In genomic region chr13:51179362-51179761, GRCm38 (mm10) we compare ENCODE assay signal across 25 mouse cellular contexts. TPM values are rescaled to one million over a fixed set of nuclear protein-coding genes. Genes with fewer than 3 reads are reported as not detected.
DNase-seq lines count a peak whose midpoint lies in the region; ATAC-seq lines count a peak whose summit lies in the region.
"Had no signal": no experiment of that assay in that cellular context is flagged by ENCODE, and none has a peak within 500 bp of the region (broad histone marks: within the 10 kb centered on the region; RNA-seq: fewer than 3 reads in every experiment).

No protein-coding gene starts in this region.

- H3K36me3 ChIP-seq in forebrain, embryonic 14.5 days (ENCODE audit: control insufficient read depth, insufficient read depth, low read length), result no peaks in the 10 kb centered on the region
- no peaks in the 10 kb centered on the region for H3K36me3 ChIP-seq in forebrain, embryonic 12.5 days (replicated peaks)
- no peaks in the 10 kb centered on the region for H3K36me3 ChIP-seq in midbrain, embryonic 11.5 days (ENCODE audit: control insufficient read depth, insufficient read depth, low read length)
- H3K36me3 ChIP-seq in midbrain, embryonic 16.5 days (ENCODE audit: control insufficient read depth, insufficient read depth, low read length), result no peaks in the 10 kb centered on the region
- H3K36me3 ChIP-seq: heart, embryonic 10.5 days; heart, embryonic 13.5 days; hindbrain, embryonic 12.5 days; hindbrain, embryonic 15.5 days had no signal

- DNase-seq in forebrain, embryonic 14.5 days (ENCODE audit: low spot score), result peak; percentile 19
- DNase-seq in midbrain, embryonic 11.5 days (ENCODE audit: low spot score, missing footprints), result peak; percentile 26
- DNase-seq in lung, postnatal 10 days, result peak; percentile 75
- DNase-seq in lung, postnatal 4 days, result peak; percentile 38 to 70
- DNase-seq in kidney, postnatal 14 days, result no peak
- no peak for DNase-seq in thymus, postnatal 36 days
- DNase-seq: adrenal gland, postnatal 10 days; adrenal gland, postnatal 36 days; cerebellum, adult 11 months; cerebellum, adult 2 months; cerebellum, adult 9-11 months; cerebellum, postnatal 36 days; embryo, embryonic 11 days; gastrocnemius, postnatal 10 days; gastrocnemius, postnatal 36 days; heart, adult 2 months; heart, postnatal 14 days had no signal

- H3K4me3 ChIP-seq in forebrain, embryonic 14.5 days (ENCODE audit: low read depth, low read length), result no peak overlapping the region
- no peak overlapping the region for H3K4me3 ChIP-seq in forebrain, embryonic 12.5 days (replicated peaks)
- H3K4me3 ChIP-seq in midbrain, embryonic 11.5 days (ENCODE audit: low read depth, low read length), result no peak overlapping the region
- no peak overlapping the region for H3K4me3 ChIP-seq in midbrain, embryonic 16.5 days (ENCODE audit: low read depth, low read length)
- H3K4me3 ChIP-seq: heart, adult 2 months; heart, embryonic 10.5 days; heart, embryonic 13.5 days; hindbrain, embryonic 12.5 days; hindbrain, embryonic 15.5 days had no signal

- no peaks in the 10 kb centered on the region for H3K9me3 ChIP-seq in forebrain, embryonic 14.5 days (replicated peaks; ENCODE audit: control insufficient read depth, low read length)
- no peaks in the 10 kb centered on the region for H3K9me3 ChIP-seq in forebrain, embryonic 12.5 days
- no peaks in the 10 kb centered on the region for H3K9me3 ChIP-seq in midbrain, embryonic 11.5 days (ENCODE audit: control insufficient read depth, low read length)
- no peaks in the 10 kb centered on the region; the same call in 1 of the 2 replicates for H3K9me3 ChIP-seq in midbrain, embryonic 16.5 days (replicated peaks; ENCODE audit: control insufficient read depth, low read length, poor library complexity, severe bottlenecking)
- H3K9me3 ChIP-seq: heart, embryonic 10.5 days; hindbrain, embryonic 12.5 days; hindbrain, embryonic 15.5 days had no signal

- no peak overlapping the region for H3K27ac ChIP-seq in forebrain, embryonic 14.5 days (ENCODE audit: low read depth, low read length)
- no peak overlapping the region for H3K27ac ChIP-seq in forebrain, embryonic 12.5 days
- no peak overlapping the region for H3K27ac ChIP-seq in midbrain, embryonic 11.5 days (ENCODE audit: low read depth, low read length)
- H3K27ac ChIP-seq in midbrain, embryonic 16.5 days (ENCODE audit: low read length), result no peak overlapping the region
- H3K27ac ChIP-seq: heart, adult 2 months; heart, embryonic 10.5 days; heart, embryonic 13.5 days; hindbrain, embryonic 12.5 days; hindbrain, embryonic 15.5 days had no signal

- H3K27me3 ChIP-seq in forebrain, embryonic 14.5 days (replicated peaks; ENCODE audit: control insufficient read depth, insufficient read depth, low read length), result no peaks in the 10 kb centered on the region
- H3K27me3 ChIP-seq in forebrain, embryonic 12.5 days, result no peaks in the 10 kb centered on the region
- no peaks in the 10 kb centered on the region for H3K27me3 ChIP-seq in midbrain, embryonic 11.5 days (ENCODE audit: control insufficient read depth, insufficient read depth, low read length)
- H3K27me3 ChIP-seq in midbrain, embryonic 16.5 days (ENCODE audit: control insufficient read depth, insufficient read depth, low read depth, low read length), result no peaks in the 10 kb centered on the region
- H3K27me3 ChIP-seq: heart, embryonic 13.5 days; hindbrain, embryonic 15.5 days; Patski had no signal

- 49% methylated on average over 3 of the region's 3 CpGs for WGBS in forebrain, embryonic 14.5 days
- 74% methylated on average over 3 of the region's 3 CpGs for WGBS in forebrain, embryonic 12.5 days
- WGBS in midbrain, embryonic 11.5 days, result 62% methylated on average over 3 of the region's 3 CpGs
- 69% methylated on average over 3 of the region's 3 CpGs for WGBS in midbrain, embryonic 16.5 days

- no peak for ATAC-seq in forebrain, embryonic 14.5 days
- no peak for ATAC-seq in forebrain, embryonic 12.5 days (ENCODE audit: low FRiP score)
- ATAC-seq in midbrain, embryonic 11.5 days (ENCODE audit: low FRiP score), result no peak
- ATAC-seq in midbrain, embryonic 16.5 days, result no peak
- ATAC-seq: forebrain, embryonic 16.5 days; Patski had no signal

- no peaks in the 10 kb centered on the region for H3K4me1 ChIP-seq in forebrain, embryonic 14.5 days (ENCODE audit: control insufficient read depth, insufficient read depth, low read length)
- H3K4me1 ChIP-seq in forebrain, embryonic 12.5 days, result no peaks in the 10 kb centered on the region
- no peaks in the 10 kb centered on the region for H3K4me1 ChIP-seq in midbrain, embryonic 11.5 days (ENCODE audit: control insufficient read depth, insufficient read depth, low read length)
- no peaks in the 10 kb centered on the region for H3K4me1 ChIP-seq in midbrain, embryonic 16.5 days (ENCODE audit: control insufficient read depth, insufficient read depth, low read length)
- H3K4me1 ChIP-seq: hindbrain, embryonic 12.5 days; hindbrain, embryonic 15.5 days had no signal

- no peak overlapping the region for H3K9ac ChIP-seq in forebrain, embryonic 14.5 days (ENCODE audit: low read length)
- no peak overlapping the region for H3K9ac ChIP-seq in forebrain, embryonic 12.5 days
- no peak overlapping the region for H3K9ac ChIP-seq in midbrain, embryonic 11.5 days (ENCODE audit: low read length)
- no peak overlapping the region for H3K9ac ChIP-seq in midbrain, embryonic 16.5 days (ENCODE audit: low read depth, low read length)
- H3K9ac ChIP-seq: heart, embryonic 13.5 days; hindbrain, embryonic 12.5 days; hindbrain, embryonic 15.5 days had no signal

- no peak overlapping the region for H3K4me2 ChIP-seq in forebrain, embryonic 14.5 days (ENCODE audit: low read length)
- no peak overlapping the region for H3K4me2 ChIP-seq in forebrain, embryonic 12.5 days
- H3K4me2 ChIP-seq in midbrain, embryonic 11.5 days, result no peak overlapping the region
- H3K4me2 ChIP-seq in midbrain, embryonic 16.5 days (ENCODE audit: low read length), result no peak overlapping the region
- H3K4me2 ChIP-seq: heart, embryonic 13.5 days; hindbrain, embryonic 12.5 days; hindbrain, embryonic 15.5 days had no signal

RNA-seq across cellular contexts. Expression of gene Nxnl2, which starts 8.5 kb away (rescaled TPM):
- 0.91 and 1.1 TPM in 2 replicates for polyA plus RNA-seq in forebrain, embryonic 14.5 days (2014; fragmentation: Nextera tagmentation; extraction: Ambion mirVana)
- polyA plus RNA-seq in forebrain, embryonic 12.5 days (2016; fragmentation: Nextera tagmentation; extraction: Ambion mirVana), result 0.52 and 0.76 TPM in 2 replicates
- polyA plus RNA-seq in midbrain, embryonic 11.5 days (2014; fragmentation: Nextera tagmentation; extraction: Ambion mirVana), result 0.29 and 0.51 TPM in 2 replicates
- 3.2 and 3.9 TPM in 2 replicates for polyA plus RNA-seq in midbrain, embryonic 16.5 days (2015; fragmentation: Nextera tagmentation; extraction: Ambion mirVana)

Comparison
In these comparisons a context has a peak if more than half of its experiments do, and no peak if none do; other contexts are left out.
1. DNase-seq: peak in forebrain, embryonic 14.5 days (single experiment), midbrain, embryonic 11.5 days (single experiment), lung, postnatal 10 days (single experiment) and lung, postnatal 4 days (2 of 2); none in kidney, postnatal 14 days (single experiment) and thymus, postnatal 36 days (0 of 2).